In genomic region chr1:168495687-168496527, GRCm38 (mm10) we compare ENCODE assay signal across 12 mouse cellular contexts.
DNase-seq lines count a peak whose midpoint lies in the region; ATAC-seq lines count a peak whose summit lies in the region.
"Had no signal": no experiment of that assay in that cellular context is flagged by ENCODE, and none has a peak within 500 bp of the region (broad histone marks: within the 10 kb centered on the region; RNA-seq: fewer than 3 reads in every experiment).

No protein-coding gene starts in this region.

- 37% methylated on average over 13 of the region's 13 CpGs for WGBS in hindbrain, embryonic 12.5 days
- WGBS in hindbrain, embryonic 10.5 days, result 58% methylated on average over 13 of the region's 13 CpGs

- H3K9ac ChIP-seq in hindbrain, embryonic 12.5 days, result no peak overlapping the region

- no peaks in the 10 kb centered on the region; the same call in 1 of the 2 replicates for H3K4me1 ChIP-seq in hindbrain, embryonic 12.5 days
- peaks cover 5% of the 10 kb centered on the region for H3K4me1 ChIP-seq in hindbrain, embryonic 10.5 days (replicated peaks)

- H3K27me3 ChIP-seq in hindbrain, embryonic 12.5 days, result no peaks in the 10 kb centered on the region
- no peaks in the 10 kb centered on the region for H3K27me3 ChIP-seq in hindbrain, embryonic 10.5 days (ENCODE audit: insufficient read depth, poor library complexity, severe bottlenecking)

- intact Hi-C loops in left cerebral cortex, postnatal 36 days (cut with DNase I), result no loop called here

- H3K27ac ChIP-seq in hindbrain, embryonic 12.5 days, result no peak overlapping the region
- H3K27ac ChIP-seq in hindbrain, embryonic 10.5 days, result no peak overlapping the region

- DNase-seq in hindbrain, embryonic 10.5 days (ENCODE audit: low spot score), result no peak
- DNase-seq in right cerebral cortex, adult 18-20 months, result peak; percentile 13
- no peak for DNase-seq in right cerebral cortex, postnatal 4 days
- peak; percentile 10 to 11 for DNase-seq in left cerebral cortex, postnatal 36 days (ENCODE audit: low spot score in 2 of 2)
- DNase-seq in right cerebral cortex, postnatal 36 days (ENCODE audit: low spot score in 2 of 2), result peak; percentile 3 to 5
- DNase-seq in lung, postnatal 14 days, result no peak
- DNase-seq in retina, embryonic 14.5 days (ENCODE audit: low spot score), result no peak
- DNase-seq: adrenal gland, postnatal 36 days; cerebellum, adult 8-10 months; liver; thymus, postnatal 4 days had no signal

- no peaks in the 10 kb centered on the region for H3K9me3 ChIP-seq in hindbrain, embryonic 12.5 days (replicated peaks)
- no peaks in the 10 kb centered on the region for H3K9me3 ChIP-seq in hindbrain, embryonic 10.5 days

- no peaks in the 10 kb centered on the region for H3K36me3 ChIP-seq in hindbrain, embryonic 12.5 days
- H3K36me3 ChIP-seq in hindbrain, embryonic 10.5 days, result no peaks in the 10 kb centered on the region

- no peak overlapping the region for H3K4me2 ChIP-seq in hindbrain, embryonic 12.5 days (replicated peaks)

- H3K4me3 ChIP-seq in hindbrain, embryonic 12.5 days, result no peak overlapping the region
- no peak overlapping the region for H3K4me3 ChIP-seq in hindbrain, embryonic 10.5 days

- ATAC-seq in hindbrain, embryonic 12.5 days (ENCODE audit: low FRiP score), result 0 out of 2 replicates have a peak, but pooled peaks have one; percentile 38

Comparison
In these comparisons a context has a peak if more than half of its experiments do, and no peak if none do; other contexts are left out.
1. DNase-seq: peak in right cerebral cortex, adult 18-20 months (single experiment), left cerebral cortex, postnatal 36 days (2 of 2) and right cerebral cortex, postnatal 36 days (2 of 2); none in hindbrain, embryonic 10.5 days (single experiment), right cerebral cortex, postnatal 4 days (single experiment), lung, postnatal 14 days (single experiment) and retina, embryonic 14.5 days (single experiment).